Mouse (Mus musculus): Measurements from ENCODE around the gene Sec16a. TPM values are rescaled to one million over a fixed set of nuclear protein-coding genes. Genes with fewer than 3 reads are reported as not detected.

Sec16a gene
- 12.8 and 13.8 TPM in 2 replicates for polyA plus RNA-seq (2015; fragmentation: Nextera tagmentation; extraction: Ambion mirVana)

- Histone ChIP-seq H3K9me3 (no peaks in the 10 kb centered on the region), H3K27me3 (replicated peaks) (no peaks in the 10 kb centered on the region), H3K36me3 (peaks cover 18% of the 10 kb centered on the region), H3K4me2 (peak within 1 kb of the TSS; percentile 91), H3K27ac (replicated peaks) (peak within 1 kb of the TSS; percentile 93), H3K9ac (peak within 1 kb of the TSS; percentile 94), H3K4me3 (peak within 1 kb of the TSS; percentile 95), H3K4me1 (peaks cover 51% of the 10 kb centered on the region)
- under 1% methylated on average over 61 of the region's 61 CpGs for WGBS
- peak; percentile 91 for ATAC-seq (ENCODE audit: extremely low read depth, insufficient number of reproducible peaks, low FRiP score, low TSS enrichment)
Measured at GRCm38 (mm10) chr2:26444946-26445665, at the start of gene Sec16a. Gene Sec16a, minus strand, starts transcription at chr2:26445216.

GRCm38 (mm10) chr2:26494396-26494795 lies 49.4 kb upstream of the Sec16a start:
- WGBS, result 36% methylated on average over 6 of the region's 7 CpGs
- Histone ChIP-seq H3K27ac (replicated peaks) (peak overlapping the region; percentile 88), H3K4me2 (peak overlapping the region; percentile 53), H3K9ac (peak overlapping the region; percentile 60), H3K9me3 (no peaks in the 10 kb centered on the region), H3K36me3 (0 out of 2 replicates have a peak, but pooled peaks cover 6% of the 10 kb centered on the region), H3K27me3 (replicated peaks) (peaks cover 2% of the 10 kb centered on the region; the same call in 1 of the 2 replicates), H3K4me3 (no peak overlapping the region), H3K4me1 (peaks cover 98% of the 10 kb centered on the region)
- ATAC-seq (ENCODE audit: extremely low read depth, insufficient number of reproducible peaks, low FRiP score, low TSS enrichment), result no peak

- Histone ChIP-seq H3K4me2 (peak overlapping the region; percentile 53), H3K4me3 (peak overlapping the region; percentile 11; the same call in 1 of the 2 replicates)
Measured at GRCm38 (mm10) chr2:26493021-26493781, 48.2 kb upstream of the Sec16a start.

GRCm38 (mm10) chr2:26490760-26491301 lies 45.8 kb upstream of the Sec16a start:
- H3K4me3 ChIP-seq, result no peak overlapping the region
- no peaks in the 10 kb centered on the region for H3K36me3 ChIP-seq
- H3K27me3 ChIP-seq (replicated peaks), result no peaks in the 10 kb centered on the region; the same call in 1 of the 2 replicates
- peak overlapping the region; percentile 5; the same call in 1 of the 2 replicates for H3K9ac ChIP-seq
- no peaks in the 10 kb centered on the region for H3K9me3 ChIP-seq
- 59% methylated on average over 4 of the region's 4 CpGs for WGBS
- peaks cover 100% of the 10 kb centered on the region for H3K4me1 ChIP-seq
- no peak for ATAC-seq (ENCODE audit: extremely low read depth, insufficient number of reproducible peaks, low FRiP score, low TSS enrichment)
- peak overlapping the region; percentile 10 for H3K4me2 ChIP-seq
- peak overlapping the region; percentile 88 for H3K27ac ChIP-seq (replicated peaks)

More at GRCm38 (mm10) chr2:26493021-26493781, 48.2 kb upstream of the Sec16a start:
- H3K27me3 ChIP-seq (replicated peaks), result no peaks in the 10 kb centered on the region
- peaks cover 100% of the 10 kb centered on the region for H3K4me1 ChIP-seq
- WGBS, result 37% methylated on average over 9 of the region's 9 CpGs
- ATAC-seq (ENCODE audit: extremely low read depth, insufficient number of reproducible peaks, low FRiP score, low TSS enrichment), result no peak
- 0 out of 2 replicates have a peak, but pooled peaks cover 4% of the 10 kb centered on the region for H3K36me3 ChIP-seq
- peak overlapping the region; percentile 60 for H3K9ac ChIP-seq
- H3K9me3 ChIP-seq, result no peaks in the 10 kb centered on the region
- peak overlapping the region; percentile 88 for H3K27ac ChIP-seq (replicated peaks)

GRCm38 (mm10) chr2:26488535-26489135 lies 43.6 kb upstream of the Sec16a start:
- ATAC-seq (ENCODE audit: extremely low read depth, insufficient number of reproducible peaks, low FRiP score, low TSS enrichment), result no peak
- peaks cover 16% of the 10 kb centered on the region for H3K36me3 ChIP-seq
- H3K27ac ChIP-seq (replicated peaks), result peak overlapping the region; percentile 88
- no peak overlapping the region for H3K4me3 ChIP-seq
- peaks cover 100% of the 10 kb centered on the region for H3K4me1 ChIP-seq
- H3K9ac ChIP-seq, result peak overlapping the region; percentile 42; the same call in 1 of the 2 replicates
- H3K9me3 ChIP-seq, result no peaks in the 10 kb centered on the region
- 55% methylated on average over 9 of the region's 9 CpGs for WGBS
- H3K4me2 ChIP-seq, result no peak overlapping the region
- no peaks in the 10 kb centered on the region; the same call in 1 of the 2 replicates for H3K27me3 ChIP-seq (replicated peaks)

- Histone ChIP-seq H3K4me1 (peaks cover 98% of the 10 kb centered on the region), H3K27me3 (replicated peaks) (no peaks in the 10 kb centered on the region; the same call in 1 of the 2 replicates), H3K9ac (peak overlapping the region; percentile 41), H3K36me3 (peaks cover 20% of the 10 kb centered on the region), H3K4me2 (peak overlapping the region; percentile 6; the same call in 1 of the 2 replicates), H3K4me3 (no peak overlapping the region), H3K9me3 (no peaks in the 10 kb centered on the region), H3K27ac (replicated peaks) (peak overlapping the region; percentile 88)
- WGBS, result 40% methylated on average over 18 of the region's 18 CpGs
- no peak for ATAC-seq (ENCODE audit: extremely low read depth, insufficient number of reproducible peaks, low FRiP score, low TSS enrichment)
Measured at GRCm38 (mm10) chr2:26487322-26488021, 42.5 kb upstream of the Sec16a start.

- Histone ChIP-seq H3K4me1 (peaks cover 96% of the 10 kb centered on the region), H3K27ac (replicated peaks) (peak overlapping the region; percentile 88), H3K9me3 (no peaks in the 10 kb centered on the region), H3K9ac (peak overlapping the region; percentile 42; the same call in 1 of the 2 replicates), H3K27me3 (replicated peaks) (no peaks in the 10 kb centered on the region; the same call in 1 of the 2 replicates), H3K36me3 (peaks cover 26% of the 10 kb centered on the region), H3K4me2 (peak overlapping the region; percentile 6; the same call in 1 of the 2 replicates), H3K4me3 (no peak overlapping the region)
- 25% methylated on average over 3 of the region's 3 CpGs for WGBS
- no peak for ATAC-seq (ENCODE audit: extremely low read depth, insufficient number of reproducible peaks, low FRiP score, low TSS enrichment)
Measured at GRCm38 (mm10) chr2:26486835-26487321, 41.9 kb upstream of the Sec16a start.

- H3K9me3 ChIP-seq, result no peaks in the 10 kb centered on the region
- H3K27ac ChIP-seq (replicated peaks), result peak overlapping the region; percentile 88
- WGBS, result 26% methylated on average over 5 of the region's 5 CpGs
- peak overlapping the region; percentile 6; the same call in 1 of the 2 replicates for H3K4me2 ChIP-seq
- peak overlapping the region; percentile 42; the same call in 1 of the 2 replicates for H3K9ac ChIP-seq
- ATAC-seq (ENCODE audit: extremely low read depth, insufficient number of reproducible peaks, low FRiP score, low TSS enrichment), result no peak
- H3K4me1 ChIP-seq, result peaks cover 91% of the 10 kb centered on the region
- H3K36me3 ChIP-seq, result peaks cover 32% of the 10 kb centered on the region
- no peaks in the 10 kb centered on the region; the same call in 1 of the 2 replicates for H3K27me3 ChIP-seq (replicated peaks)
- no peak overlapping the region for H3K4me3 ChIP-seq
Measured at GRCm38 (mm10) chr2:26486264-26486810, 41.3 kb upstream of the Sec16a start.

- H3K4me3 ChIP-seq, result no peak overlapping the region
- H3K4me1 ChIP-seq, result peaks cover 84% of the 10 kb centered on the region
- ATAC-seq (ENCODE audit: extremely low read depth, insufficient number of reproducible peaks, low FRiP score, low TSS enrichment), result no peak
- H3K9ac ChIP-seq, result no peak overlapping the region
- no peaks in the 10 kb centered on the region; the same call in 1 of the 2 replicates for H3K27me3 ChIP-seq (replicated peaks)
- peaks cover 38% of the 10 kb centered on the region for H3K36me3 ChIP-seq
- H3K4me2 ChIP-seq, result no peak overlapping the region
- peak overlapping the region; percentile 25; the same call in 1 of the 2 replicates for H3K27ac ChIP-seq (replicated peaks)
- H3K9me3 ChIP-seq, result no peaks in the 10 kb centered on the region
- 60% methylated on average over 7 of the region's 7 CpGs for WGBS
Measured at GRCm38 (mm10) chr2:26485710-26486109, 40.7 kb upstream of the Sec16a start.

- peaks cover 80% of the 10 kb centered on the region for H3K4me1 ChIP-seq
- ATAC-seq (ENCODE audit: extremely low read depth, insufficient number of reproducible peaks, low FRiP score, low TSS enrichment), result no peak
- no peaks in the 10 kb centered on the region; the same call in 1 of the 2 replicates for H3K27me3 ChIP-seq (replicated peaks)
- H3K36me3 ChIP-seq, result peaks cover 42% of the 10 kb centered on the region
- H3K4me3 ChIP-seq, result no peak overlapping the region
- no peak overlapping the region for H3K9ac ChIP-seq
- no peak overlapping the region for H3K4me2 ChIP-seq
- 69% methylated on average over 9 of the region's 9 CpGs for WGBS
- H3K27ac ChIP-seq (replicated peaks), result 0 out of 2 replicates have a peak overlapping the region, but pooled peaks have one; percentile 25
- H3K9me3 ChIP-seq, result no peaks in the 10 kb centered on the region
Measured at GRCm38 (mm10) chr2:26485278-26485677, 40.3 kb upstream of the Sec16a start.
